Mouse (Mus musculus) lung, postnatal 0 days (tissue): ENCODE data around the gene 1700015F17Rik. TPM values are rescaled to one million over a fixed set of nuclear protein-coding genes. Genes with fewer than 3 reads are reported as not detected.

Experiments
- ATAC-seq: fragments of 200-750 bp; cut with Nextera tagmentation; 2 replicates; pipeline ENCODE4 v1.8.0; 2017; ENCODE audit warnings: moderate library complexity
- DNase-seq: peaks from one replicate; pipeline ENCODE4 v3.0.0-alpha.2; 2016; ENCODE audit warnings: low spot score
- H3K27ac ChIP-seq: fragments of 300-500 bp; sonication (generic); 2 replicates; pipeline ENCODE4 v1.5.1; 2014; ENCODE audit warnings: antibody characterized with exemption, mild to moderate bottlenecking, low read length, mixed read lengths
- H3K27me3 ChIP-seq: fragments of 300-500 bp; sonication (generic); replicated peaks from 2 replicates; pipeline ENCODE4 v1.6.1; 2014; ENCODE audit warnings: low read length, mixed read lengths; ENCODE audit not compliant: insufficient read depth
- H3K36me3 ChIP-seq: fragments of 300-500 bp; sonication (generic); 2 replicates; pipeline ENCODE4 v1.6.1; 2014; ENCODE audit warnings: low read length, mixed read lengths; ENCODE audit not compliant: insufficient read depth
- H3K4me1 ChIP-seq: fragments of 300-500 bp; sonication (generic); 2 replicates; pipeline ENCODE4 v1.6.1; 2014; ENCODE audit warnings: antibody characterized with exemption, low read depth, low read length, mixed read lengths; ENCODE audit not compliant: insufficient read depth
- H3K4me2 ChIP-seq: fragments of 300-500 bp; sonication (generic); replicated peaks from 2 replicates; pipeline ENCODE4 v1.6.1; 2014; ENCODE audit warnings: low read depth, mild to moderate bottlenecking, low read length, moderate library complexity, mixed read lengths
- H3K4me3 ChIP-seq: fragments of 300-500 bp; sonication (generic); 2 replicates; pipeline ENCODE4 v1.5.1; 2014; ENCODE audit warnings: low read depth, low read length
- H3K9ac ChIP-seq: fragments of 300-500 bp; sonication (generic); replicated peaks from 2 replicates; pipeline ENCODE4 v1.6.1; 2014; ENCODE audit warnings: low read depth, mild to moderate bottlenecking
- H3K9me3 ChIP-seq: fragments of 300-500 bp; sonication (generic); 2 replicates; pipeline ENCODE4 v1.6.1; 2016; ENCODE audit warnings: low read length, mixed read lengths
- CTCF ChIP-seq: IDR thresholded peaks from 2 replicates; pipeline ENCODE4 v1.5.1; 2016; ENCODE audit warnings: antibody characterized with exemption, mild to moderate bottlenecking
- EP300 ChIP-seq: IDR thresholded peaks from 2 replicates; pipeline ENCODE4 v1.6.1; 2016; ENCODE audit warnings: antibody characterized with exemption, mild to moderate bottlenecking, control low read depth
- WGBS: fragments of 180-500 bp; shearing (Covaris S2); extraction: QIAGEN DNeasy Blood & Tissue Kit; methylation state at CpG from one replicate; pipeline ENCODE4 v1.1.7; 2014; 5-methylcytosine and 5-hydroxymethylcytosine counted together
- polyA plus RNA-seq: library from polyadenylated mRNA; unstranded; fragments of >200 nt; fragmentation: Nextera tagmentation; extraction: Ambion mirVana; gene quantifications from 2 replicates; pipeline ENCODE4 v1.2.1, GENCODE M21; 2015

The 1700015F17Rik gene
- polyA plus RNA-seq, 1 experiment from 2014 or later: not detected

- H3K36me3 ChIP-seq: no peaks in the 10 kb centered on the region
- ATAC-seq (peak; percentile 32), DNase-seq (peak; percentile 77)
- TF ChIP-seq EP300 (0 out of 2 replicates have a peak, but pooled peaks have one; percentile 12), CTCF (peak; percentile 84)
- H3K9me3 ChIP-seq: no peaks in the 10 kb centered on the region
- no peak overlapping the region for H3K27ac ChIP-seq
- no peak overlapping the region for H3K4me2 ChIP-seq
- no peak overlapping the region for H3K9ac ChIP-seq
- WGBS: 39% methylated on average over 16 of the region's 16 CpGs
- no peak overlapping the region for H3K4me3 ChIP-seq
- H3K4me1 ChIP-seq: no peaks in the 10 kb centered on the region
- H3K27me3 ChIP-seq: no peaks in the 10 kb centered on the region
Measured at GRCm38 (mm10) chr5:5494269-5495005, 15.5 kb upstream of the 1700015F17Rik start.

- H3K9ac ChIP-seq: no peak overlapping the region
- H3K9me3 ChIP-seq: no peaks in the 10 kb centered on the region
- no peak overlapping the region for H3K4me3 ChIP-seq
- ATAC-seq: no peak
- TF ChIP-seq EP300 (no peak), CTCF (peak; percentile 37)
- 86% methylated on average over 4 of the region's 4 CpGs for WGBS
- no peaks in the 10 kb centered on the region for H3K4me1 ChIP-seq
- H3K36me3 ChIP-seq: no peaks in the 10 kb centered on the region
- no peak for DNase-seq
- no peak overlapping the region for H3K27ac ChIP-seq
- no peaks in the 10 kb centered on the region for H3K27me3 ChIP-seq
- no peak overlapping the region for H3K4me2 ChIP-seq
Measured at GRCm38 (mm10) chr5:5492163-5492562, 13.2 kb upstream of the 1700015F17Rik start.

GRCm38 (mm10) chr5:5486071-5486470 lies 7.1 kb upstream of the 1700015F17Rik start:
- Histone ChIP-seq H3K9ac (no peak overlapping the region), H3K4me2 (no peak overlapping the region), H3K27ac (no peak overlapping the region), H3K27me3 (no peaks in the 10 kb centered on the region), H3K36me3 (no peaks in the 10 kb centered on the region), H3K4me3 (no peak overlapping the region), H3K9me3 (no peaks in the 10 kb centered on the region), H3K4me1 (no peaks in the 10 kb centered on the region)
- DNase-seq (no peak), ATAC-seq (no peak)
- TF ChIP-seq CTCF: no peak
- TF ChIP-seq EP300: no peak
- 62% methylated on average over 3 of the region's 3 CpGs for WGBS

- no peak overlapping the region for H3K27ac ChIP-seq
- ATAC-seq (no peak), DNase-seq (no peak)
- WGBS: 41% methylated on average over 9 of the region's 9 CpGs
- no peak overlapping the region for H3K4me2 ChIP-seq
- no peak overlapping the region for H3K4me3 ChIP-seq
- no peaks in the 10 kb centered on the region for H3K27me3 ChIP-seq
- no peaks in the 10 kb centered on the region for H3K36me3 ChIP-seq
- no peaks in the 10 kb centered on the region for H3K9me3 ChIP-seq
- no peaks in the 10 kb centered on the region for H3K4me1 ChIP-seq
- H3K9ac ChIP-seq: no peak overlapping the region
- TF ChIP-seq EP300: no peak
- no peak for TF ChIP-seq CTCF
Measured at GRCm38 (mm10) chr5:5483254-5483858, 4.4 kb upstream of the 1700015F17Rik start.

- Histone ChIP-seq H3K27ac (no peak overlapping the region), H3K4me3 (no peak overlapping the region)
Measured at GRCm38 (mm10) chr5:5481662-5482061, 2.7 kb upstream of the 1700015F17Rik start.

GRCm38 (mm10) chr5:5476133-5476532 lies 2.8 kb downstream of the 1700015F17Rik start:
- WGBS: 67% methylated on average over 4 of the region's 4 CpGs
- Histone ChIP-seq H3K9me3 (no peaks in the 10 kb centered on the region), H3K4me3 (no peak overlapping the region), H3K4me1 (no peaks in the 10 kb centered on the region), H3K27ac (no peak overlapping the region), H3K36me3 (no peaks in the 10 kb centered on the region), H3K27me3 (no peaks in the 10 kb centered on the region), H3K9ac (no peak overlapping the region), H3K4me2 (no peak overlapping the region)
- DNase-seq (no peak), ATAC-seq (no peak)
- TF ChIP-seq CTCF (no peak), EP300 (no peak)

More at GRCm38 (mm10) chr5:5481662-5482061, 2.7 kb upstream of the 1700015F17Rik start:
- TF ChIP-seq EP300 (no peak), CTCF (peak; percentile 85)
- 3% methylated on average over 1 of the region's 1 CpGs for WGBS
- DNase-seq: peak; percentile 76
- no peak; the same call in 1 of the 2 replicates for ATAC-seq
- Histone ChIP-seq H3K4me1 (no peaks in the 10 kb centered on the region), H3K9me3 (no peaks in the 10 kb centered on the region), H3K4me2 (no peak overlapping the region), H3K9ac (no peak overlapping the region), H3K27me3 (no peaks in the 10 kb centered on the region), H3K36me3 (no peaks in the 10 kb centered on the region)
